Mouse (Mus musculus) heart, embryonic 12.5 days (tissue): Measurements from ENCODE around the gene Lctl. TPM values are rescaled to one million over a fixed set of nuclear protein-coding genes. Genes with fewer than 3 reads are reported as not detected.

Experiments used
- ATAC-seq: fragments of 200-750 bp; cut with Nextera tagmentation; 2 replicates; pipeline ENCODE4 v1.8.0; 2017; ENCODE audit warnings: moderate TSS enrichment, moderate library complexity; ENCODE audit not compliant: insufficient number of reproducible peaks, low FRiP score
- H3K27ac ChIP-seq: fragments of 300-500 bp; sonication (generic); 2 replicates; pipeline ENCODE4 v1.5.1; 2016; ENCODE audit warnings: mild to moderate bottlenecking, moderate library complexity; ENCODE audit not compliant: poor library complexity, severe bottlenecking
- H3K27me3 ChIP-seq: fragments of 300-500 bp; sonication (generic); replicated peaks from 2 replicates; pipeline ENCODE4 v1.6.1; 2016; ENCODE audit warnings: mild to moderate bottlenecking, moderate library complexity
- H3K36me3 ChIP-seq: fragments of 300-500 bp; sonication (generic); 2 replicates; pipeline ENCODE4 v1.6.1; 2016; ENCODE audit warnings: mild to moderate bottlenecking, moderate library complexity
- H3K4me1 ChIP-seq: fragments of 300-500 bp; sonication (generic); replicated peaks from 2 replicates; pipeline ENCODE4 v1.6.1; 2016; ENCODE audit warnings: mild to moderate bottlenecking
- H3K4me2 ChIP-seq: fragments of 300-500 bp; sonication (generic); 2 replicates; pipeline ENCODE4 v1.6.1; 2016; ENCODE audit warnings: mild to moderate bottlenecking, moderate library complexity
- H3K4me3 ChIP-seq: fragments of 300-500 bp; sonication (generic); 2 replicates; pipeline ENCODE4 v1.5.1; 2016; ENCODE audit warnings: mild to moderate bottlenecking
- H3K9ac ChIP-seq: fragments of 300-500 bp; sonication (generic); 2 replicates; pipeline ENCODE4 v1.6.1; 2016; ENCODE audit warnings: mild to moderate bottlenecking, moderate library complexity
- H3K9me3 ChIP-seq: fragments of 300-500 bp; sonication (generic); replicated peaks from 2 replicates; pipeline ENCODE4 v1.6.1; 2016; ENCODE audit warnings: mild to moderate bottlenecking, moderate library complexity
- WGBS: fragments of 180-500 bp; shearing (Covaris S2); methylation state at CpG from one replicate; pipeline ENCODE4 v1.1.7; 2016; 5-methylcytosine and 5-hydroxymethylcytosine counted together
- polyA plus RNA-seq: library from polyadenylated mRNA; unstranded; fragments of >200 nt; fragmentation: Nextera tagmentation; extraction: Ambion mirVana; gene quantifications from 2 replicates; pipeline ENCODE4 v1.2.1, GENCODE M21; 2016

Gene Lctl
- polyA plus RNA-seq, 1 experiment from 2014 or later: not detected

DNA sequence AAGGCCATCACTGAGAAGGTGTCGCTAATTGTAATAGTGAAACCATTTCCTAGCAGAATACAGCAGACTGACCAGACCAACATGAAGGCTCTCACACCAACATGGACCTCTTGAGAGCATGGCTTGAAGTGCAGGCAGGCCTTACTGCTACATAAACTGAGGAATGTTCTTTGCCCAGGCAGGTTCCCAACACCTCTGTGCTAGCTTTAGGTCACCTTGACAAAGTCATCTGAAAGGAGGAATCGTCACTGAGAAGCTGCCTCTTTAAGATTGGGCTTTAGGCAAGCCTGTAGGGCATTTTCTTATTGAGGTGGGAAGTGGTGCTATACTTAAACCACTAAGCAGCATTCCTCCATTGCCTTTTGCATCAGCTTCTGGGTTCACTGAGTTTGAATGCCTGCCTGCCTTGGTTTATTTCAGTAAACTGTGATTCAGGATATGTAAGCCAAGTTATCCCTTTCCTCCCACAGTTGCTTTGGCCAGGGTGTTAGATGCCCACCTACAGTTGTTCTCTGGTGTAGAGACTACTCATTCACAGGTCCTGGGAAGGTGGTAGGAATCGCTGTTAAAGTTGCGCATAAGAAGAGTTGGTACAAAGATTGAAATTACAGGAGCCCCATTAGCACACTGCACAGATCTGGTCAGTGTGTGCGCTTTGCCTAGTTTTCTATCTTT, 67.4 kb downstream of the Lctl start:
- Histone ChIP-seq H3K27me3 (no peaks in the 10 kb centered on the region), H3K9ac (no peak overlapping the region), H3K9me3 (no peaks in the 10 kb centered on the region), H3K4me2 (no peak overlapping the region), H3K27ac (no peak overlapping the region), H3K4me3 (no peak overlapping the region), H3K36me3 (peaks cover 72% of the 10 kb centered on the region), H3K4me1 (peaks cover 6% of the 10 kb centered on the region)
- 88% methylated on average over 5 of the region's 5 CpGs for WGBS
- ATAC-seq: no peak

Other genes with a start within 250 kb of the Lctl start
- 56.2 and 62.8 TPM in 2 replicates for gene Smad6, start 95.1 kb upstream of the Lctl start, polyA plus RNA-seq
- gene Zwilch, start 56.0 kb downstream of the Lctl start, polyA plus RNA-seq: 28.0 and 28.6 TPM in 2 replicates
- 801 and 832 TPM in 2 replicates for gene Rpl4, start 56.2 kb downstream of the Lctl start, polyA plus RNA-seq
- gene Snapc5, start 62.1 kb downstream of the Lctl start, polyA plus RNA-seq: 21.9 and 23.0 TPM in 2 replicates
- gene Uchl4, start 118.1 kb downstream of the Lctl start, polyA plus RNA-seq: 2.7 and 2.8 TPM in 2 replicates
- gene Map2k1, start 136.5 kb downstream of the Lctl start, polyA plus RNA-seq: 99.7 and 100 TPM in 2 replicates
- 130 and 133 TPM in 2 replicates for gene Tipin, start 164.4 kb downstream of the Lctl start, polyA plus RNA-seq
- 21.2 and 24.3 TPM in 2 replicates for gene Dis3l, start 224.1 kb downstream of the Lctl start, polyA plus RNA-seq